Mouse (Mus musculus) brain, embryonic 14.5 days (tissue): ENCODE results near the gene Fam19a1.

Experiments
- CTCF ChIP-seq: fragments of 200-500 bp; IDR thresholded peaks from 2 replicates; pipeline ENCODE4 v1.5.1; 2012; ENCODE audit warnings: inconsistent platforms, mild to moderate bottlenecking, moderate library complexity, borderline replicate concordance; ENCODE audit not compliant: insufficient read depth, insufficient read length; ENCODE audit errors: extremely low read depth
- POLR2A ChIP-seq: fragments of 200-500 bp; IDR thresholded peaks from 2 replicates; pipeline ENCODE4 v1.6.1; 2012; ENCODE audit warnings: mild to moderate bottlenecking, inconsistent platforms, borderline replicate concordance; ENCODE audit not compliant: poor library complexity, insufficient read depth, insufficient read length, severe bottlenecking; ENCODE audit errors: extremely low read depth

- TF ChIP-seq POLR2A = no peak
- TF ChIP-seq CTCF = no peak
Measured at GRCm38 (mm10) chr6:96173681-96174080, 60.7 kb downstream of the Fam19a1 start.
